Mouse (Mus musculus): ENCODE results near the gene Zfp386.
"Not testable (repeated sequence)": the region's sequence is repeated elsewhere in the genome, so short reads cannot be mapped to it uniquely, and the experiment has no call there.

Gene Zfp386

DNA sequence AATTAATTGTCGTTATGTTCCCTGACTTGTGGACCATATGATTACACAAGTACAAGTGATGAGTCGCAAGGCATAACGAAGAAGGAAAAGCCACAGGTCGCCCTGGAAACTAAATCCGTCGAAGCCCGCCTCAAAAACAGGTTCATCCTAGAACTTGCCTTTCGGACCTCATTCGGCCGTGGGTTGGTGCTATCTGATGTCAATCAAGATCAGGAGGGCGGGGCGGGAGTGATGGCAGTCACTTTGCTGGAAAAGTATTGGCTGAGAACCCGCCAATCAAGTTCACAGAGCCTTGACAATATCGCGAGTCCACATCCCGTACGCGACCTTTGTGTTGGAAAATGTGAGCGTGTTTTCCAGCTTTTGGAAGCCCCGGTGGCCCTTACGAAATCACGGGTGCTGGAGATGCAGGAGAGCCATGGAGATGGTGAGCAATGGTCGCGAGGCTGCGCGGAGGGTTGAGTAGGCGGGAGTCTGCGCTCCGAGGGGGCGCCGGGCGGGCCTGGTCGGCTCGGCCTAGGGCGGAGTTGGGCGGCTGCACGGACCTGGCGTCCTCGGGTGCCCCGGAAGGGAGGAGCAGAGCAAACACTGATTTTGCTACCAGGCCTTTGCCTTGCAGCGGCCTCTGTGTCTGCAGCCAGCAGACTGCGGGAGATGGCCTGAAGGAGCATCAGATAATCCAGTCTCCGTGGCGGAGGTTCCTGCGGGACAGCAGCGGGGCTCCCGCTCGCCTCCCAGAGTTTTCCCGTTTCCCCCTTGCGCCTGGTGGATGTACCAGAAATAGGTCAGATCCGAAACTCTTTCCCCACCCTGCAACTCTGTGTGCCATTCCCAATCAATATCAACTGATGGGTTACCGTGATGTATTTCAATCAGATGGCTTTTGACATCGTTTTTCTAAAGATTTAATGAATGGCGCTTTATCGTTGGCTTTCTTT is at the start of gene Zfp386:
Gene Zfp386, plus strand, starts transcription at position 285 of the 938 bp plus-strand sequence.
- peak; percentile 99 for DNase-seq

- DNase-seq: not testable (repeated sequence)
Observed at GRCm38 (mm10) chr12:115999784-116000183, 47.7 kb upstream of the Zfp386 start.

DNA sequence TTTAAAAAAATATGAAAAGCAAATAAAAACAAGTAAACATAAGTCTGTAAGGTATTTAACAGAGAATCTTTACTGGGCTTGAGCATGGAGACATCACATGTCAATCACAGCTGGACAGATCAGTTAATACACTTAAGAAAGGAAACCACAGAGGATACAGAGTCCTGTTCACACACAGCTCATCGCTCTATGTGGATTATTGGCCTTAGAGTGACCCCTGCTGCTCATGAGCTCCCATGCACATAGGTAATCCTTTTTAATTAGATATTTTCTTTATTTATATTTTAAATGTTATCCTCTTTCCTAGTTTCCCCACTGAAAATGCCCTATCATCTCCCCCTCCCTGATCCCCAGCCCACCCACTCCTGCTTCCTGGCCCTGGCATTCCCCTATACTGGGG is 44.6 kb upstream of the Zfp386 start:
- not testable (repeated sequence) for DNase-seq

GRCm38 (mm10) chr12:116010812-116011211 is 36.7 kb upstream of the Zfp386 start:
- DNase-seq: no peak

DNA sequence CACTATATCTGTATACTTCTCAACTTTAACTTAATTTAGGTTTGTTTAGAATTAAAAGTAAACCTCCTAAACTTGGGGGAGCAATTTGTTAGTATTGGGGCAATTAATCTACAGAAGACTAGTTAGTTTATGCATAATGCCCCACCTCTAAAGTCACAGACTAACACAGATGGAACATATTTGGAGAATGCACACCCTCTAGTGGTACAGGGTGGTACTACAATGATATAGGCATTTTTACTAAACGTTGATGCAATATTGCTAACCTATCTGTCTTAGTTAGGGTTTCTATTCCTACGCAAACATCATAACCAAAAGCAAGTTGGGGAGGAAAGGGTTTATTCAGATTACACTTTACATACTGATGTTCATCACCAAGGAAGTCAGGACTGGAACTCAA is 19.4 kb upstream of the Zfp386 start:
- DNase-seq: no peak

DNA sequence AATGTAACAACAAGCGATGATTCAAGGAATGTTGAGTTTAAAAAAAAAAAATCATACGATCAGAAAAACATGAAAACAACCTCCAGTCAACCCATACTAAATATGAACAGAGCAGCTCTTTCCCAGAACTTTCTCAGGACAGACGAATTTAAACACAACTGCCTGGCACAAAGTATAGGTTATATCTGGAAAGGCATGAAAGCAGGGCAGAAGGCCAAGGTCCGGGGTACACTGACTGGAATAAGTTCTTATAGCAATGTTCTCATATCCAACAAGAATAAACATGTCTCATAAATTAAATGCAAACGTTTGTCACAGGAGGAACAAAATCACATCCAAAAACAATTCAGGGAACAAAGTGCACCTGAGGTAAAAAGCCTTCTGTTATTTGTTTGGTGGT is 12.2 kb upstream of the Zfp386 start:
- DNase-seq: no peak

GRCm38 (mm10) chr12:116044785-116045184 is 2.7 kb upstream of the Zfp386 start:
- DNase-seq: no peak

GRCm38 (mm10) chr12:116048766-116049165 is 1.2 kb downstream of the Zfp386 start:
- no peak for DNase-seq

DNA sequence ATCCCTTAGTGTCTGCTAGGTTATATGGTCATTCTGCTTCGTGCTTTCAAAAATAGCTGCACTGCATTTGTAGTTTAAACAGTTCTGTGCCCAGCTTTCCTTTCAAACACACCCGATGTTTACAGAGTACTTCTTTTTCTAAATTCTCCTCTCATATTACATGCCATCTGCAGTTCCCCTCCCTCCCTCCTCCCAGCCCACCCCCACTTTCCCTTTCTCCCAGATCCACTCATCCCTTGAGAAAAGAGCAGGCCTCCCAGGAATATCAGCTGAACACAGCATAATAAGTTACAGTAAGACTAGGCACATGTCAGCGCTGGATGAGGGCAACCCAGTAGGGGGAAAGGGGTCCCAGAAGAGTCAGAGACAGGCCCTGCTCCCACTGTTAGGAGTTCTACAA is 1.7 kb downstream of the Zfp386 start:
- DNase-seq: no peak

- no peak for DNase-seq
Observed at GRCm38 (mm10) chr12:116049701-116050100, 2.2 kb downstream of the Zfp386 start.

- DNase-seq: no peak
Observed at GRCm38 (mm10) chr12:116054342-116054741, 6.8 kb downstream of the Zfp386 start.

- no peak for DNase-seq
Observed at GRCm38 (mm10) chr12:116056112-116056511, 8.6 kb downstream of the Zfp386 start.

DNA sequence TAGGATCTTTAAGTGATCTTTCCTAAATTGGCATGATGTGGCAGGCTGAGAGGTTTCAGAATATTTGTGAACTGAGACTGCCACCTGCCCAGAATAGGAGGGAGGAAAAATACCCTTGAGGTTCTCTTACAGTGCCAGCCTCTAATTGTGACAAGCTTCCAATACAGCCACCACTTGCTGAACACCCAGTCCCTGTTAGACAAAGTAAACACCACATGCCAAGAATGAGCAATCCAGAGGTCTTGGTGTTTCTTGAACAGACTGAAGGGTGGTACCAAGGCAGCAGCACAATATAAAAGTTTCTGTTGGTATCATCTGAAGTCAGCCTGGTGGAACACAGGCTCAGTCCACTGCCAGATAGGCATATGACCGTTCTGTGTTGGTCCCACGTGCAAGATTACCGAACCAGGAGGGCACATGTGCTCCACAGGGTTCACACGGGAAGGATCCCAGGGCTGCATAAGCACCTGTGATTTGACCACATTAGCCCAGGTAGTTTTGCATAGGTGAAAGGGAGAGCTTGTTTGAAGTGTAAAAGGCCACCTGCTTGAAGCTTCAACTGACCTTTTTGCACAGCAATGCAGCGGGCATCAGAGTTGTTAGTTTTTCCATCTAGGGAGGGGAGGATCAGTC is 14.2 kb downstream of the Zfp386 start:
- DNase-seq: no peak

DNA sequence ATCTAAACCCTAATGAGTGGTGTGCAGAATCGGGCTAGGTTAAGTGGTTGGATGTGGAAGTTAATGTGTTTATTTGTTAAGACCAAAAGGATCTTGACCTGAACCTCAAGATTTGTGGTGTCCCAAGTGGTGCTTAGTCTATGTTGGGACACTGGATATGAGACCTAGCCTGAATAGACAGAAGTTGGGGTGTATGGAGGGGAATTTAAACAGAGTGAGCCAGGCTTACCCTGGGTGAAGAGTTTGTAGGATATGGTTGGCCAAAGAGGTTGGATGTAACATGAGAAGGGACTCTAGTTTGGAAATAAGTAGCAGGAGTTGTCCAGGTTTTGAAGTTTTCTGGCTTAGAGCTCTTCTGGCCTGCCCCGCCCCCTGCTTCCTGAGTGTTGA is 14.7 kb downstream of the Zfp386 start:
- no peak for DNase-seq

- DNase-seq: no peak
Observed at GRCm38 (mm10) chr12:116063020-116063419, 15.5 kb downstream of the Zfp386 start.

GRCm38 (mm10) chr12:116071023-116071422 is 23.5 kb downstream of the Zfp386 start:
- DNase-seq: peak in 1 of 2 experiments; percentile 34

GRCm38 (mm10) chr12:116077074-116077854 is 29.7 kb downstream of the Zfp386 start, which contains the start of gene Vipr2:
Gene Vipr2 (plus strand): TSS chr12:116077726.
- peak; percentile 35 to 57 for DNase-seq

- no peak for DNase-seq
Observed at GRCm38 (mm10) chr12:116077855-116078366, 30.4 kb downstream of the Zfp386 start.

DNA sequence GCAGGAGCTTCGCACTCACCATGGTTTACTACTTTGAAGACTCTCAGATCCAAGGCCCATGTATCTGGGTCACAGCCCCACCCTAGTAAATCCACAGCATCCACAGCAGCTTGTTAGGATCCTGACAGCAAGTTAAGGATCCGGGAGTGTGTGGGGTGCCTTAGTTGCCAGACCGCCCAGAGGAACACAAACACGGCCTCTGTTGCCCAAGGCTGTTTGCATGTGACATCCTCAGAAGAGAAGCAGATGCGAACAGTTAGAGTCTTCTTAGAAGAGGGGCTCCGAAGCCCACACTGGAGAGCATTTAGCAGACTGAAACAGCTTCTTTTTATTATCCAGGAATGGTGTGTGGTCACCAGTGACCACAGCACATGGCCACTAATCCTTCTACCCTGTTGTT is 35.6 kb downstream of the Zfp386 start:
- peak in 1 of 2 experiments; percentile 21 for DNase-seq

GRCm38 (mm10) chr12:116084294-116084693 is 36.8 kb downstream of the Zfp386 start:
- no peak for DNase-seq

- no peak for DNase-seq
Observed at GRCm38 (mm10) chr12:116086951-116087600, 39.6 kb downstream of the Zfp386 start.

DNA sequence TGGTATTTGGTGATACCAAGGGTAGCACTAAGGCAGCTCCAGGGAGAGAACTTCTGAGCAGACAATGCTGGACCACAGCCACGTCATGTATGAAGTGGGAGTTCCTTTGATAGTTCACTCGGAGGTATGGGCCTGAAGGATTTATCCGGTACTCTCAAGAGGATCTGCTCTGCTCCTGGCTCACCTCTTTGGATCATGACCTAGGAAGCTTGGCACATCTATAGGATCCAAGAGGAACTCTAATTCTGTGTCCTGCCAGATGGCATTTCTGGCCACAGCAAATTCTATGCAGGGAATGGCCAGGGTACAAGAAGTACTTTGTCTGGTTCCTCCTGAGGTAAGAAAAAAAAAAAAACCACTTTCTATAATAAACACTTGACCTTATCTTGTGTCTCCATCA is 42.3 kb downstream of the Zfp386 start:
- no peak for DNase-seq

Measured in lung, adult 18-20 months (tissue).